Mouse (Mus musculus) embryonic facial prominence, embryonic 14.5 days (tissue): Measurements from ENCODE around the gene Gm10447. TPM values are rescaled to one million over a fixed set of nuclear protein-coding genes. Genes with fewer than 3 reads are reported as not detected.
A peak's percentile ranks its signal among the peaks of the same experiment; 100 is the strongest.
"Not testable (repeated sequence)": the region's sequence is repeated elsewhere in the genome, so short reads cannot be mapped to it uniquely, and the experiment has no call there.

Experiments
- ATAC-seq: fragments of 200-750 bp; cut with Nextera tagmentation; 2 replicates; pipeline ENCODE4 v1.8.0; 2017; ENCODE audit warnings: low read depth, moderate number of reproducible peaks, moderate TSS enrichment
- DNase-seq: peaks from one replicate; pipeline ENCODE4 v3.0.0-alpha.2; 2015; ENCODE audit warnings: low spot score
- H3K27ac ChIP-seq: fragments of 300-500 bp; sonication (generic); replicated peaks from 2 replicates; pipeline ENCODE4 v1.5.1; 2014; ENCODE audit warnings: low read depth, mild to moderate bottlenecking, low read length, moderate library complexity
- H3K27me3 ChIP-seq: fragments of 300-500 bp; sonication (generic); replicated peaks from 2 replicates; pipeline ENCODE4 v1.6.1; 2014; ENCODE audit warnings: low read length; ENCODE audit not compliant: control insufficient read depth, insufficient read depth
- H3K36me3 ChIP-seq: fragments of 300-500 bp; sonication (generic); 2 replicates; pipeline ENCODE4 v1.6.1; 2014; ENCODE audit warnings: low read length, mixed read lengths; ENCODE audit not compliant: control insufficient read depth, insufficient read depth
- H3K4me1 ChIP-seq: fragments of 300-500 bp; sonication (generic); 2 replicates; pipeline ENCODE4 v1.6.1; 2014; ENCODE audit warnings: antibody characterized with exemption, low read length; ENCODE audit not compliant: control insufficient read depth, insufficient read depth
- H3K4me2 ChIP-seq: fragments of 300-500 bp; sonication (generic); 2 replicates; pipeline ENCODE4 v1.6.1; 2014; ENCODE audit warnings: low read depth, mild to moderate bottlenecking, low read length, moderate library complexity, mixed read lengths
- H3K4me3 ChIP-seq: fragments of 300-500 bp; sonication (generic); 2 replicates; pipeline ENCODE4 v1.5.1; 2014; ENCODE audit warnings: low read depth, mild to moderate bottlenecking, low read length
- H3K9ac ChIP-seq: fragments of 300-500 bp; sonication (generic); 2 replicates; pipeline ENCODE4 v1.6.1; 2014; ENCODE audit warnings: low read depth, mild to moderate bottlenecking, low read length, moderate library complexity, mixed read lengths
- H3K9me3 ChIP-seq: fragments of 300-500 bp; sonication (generic); 2 replicates; pipeline ENCODE4 v1.6.1; 2016; ENCODE audit warnings: low read length; ENCODE audit not compliant: control insufficient read depth
- WGBS: fragments of 180-500 bp; shearing (Covaris S2); extraction: QIAGEN DNeasy Blood & Tissue Kit; methylation state at CpG from one replicate; pipeline ENCODE4 v1.1.7; 2014; 5-methylcytosine and 5-hydroxymethylcytosine counted together
- polyA plus RNA-seq: library from polyadenylated mRNA; unstranded; fragments of >200 nt; fragmentation: Nextera tagmentation; extraction: Ambion mirVana; gene quantifications from 2 replicates; pipeline ENCODE4 v1.2.1, GENCODE M21; 2014

The Gm10447 gene
- polyA plus RNA-seq, 1 experiment from 2014 or later, result not detected

DNA sequence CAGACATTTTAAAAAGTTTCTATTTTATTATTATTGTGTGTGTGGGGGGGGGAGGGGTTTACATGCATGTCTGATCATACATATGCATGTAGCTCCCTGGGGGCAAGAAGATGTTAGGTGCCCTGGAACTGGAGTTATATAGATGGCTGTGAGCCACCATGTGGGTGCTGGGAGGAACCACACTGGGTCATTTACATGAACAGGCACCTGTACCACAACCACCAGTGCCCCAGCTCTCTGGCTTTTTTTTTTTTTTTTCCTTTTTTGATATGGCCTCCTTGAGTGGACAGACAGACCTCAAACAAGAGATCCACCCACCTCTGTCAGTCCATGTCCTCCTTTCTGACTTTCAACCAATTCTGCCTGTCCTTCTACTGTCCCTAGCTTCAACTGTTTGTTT, 27.7 kb downstream of the Gm10447 start:
- Histone ChIP-seq H3K27ac (no peak overlapping the region), H3K4me2 (peak overlapping the region; percentile 92), H3K36me3 (peaks cover 16% of the 10 kb centered on the region; the same call in 1 of the 2 replicates), H3K4me1 (peaks cover 7% of the 10 kb centered on the region), H3K4me3 (peak overlapping the region; percentile 90), H3K9me3 (no peaks in the 10 kb centered on the region), H3K27me3 (no peaks in the 10 kb centered on the region), H3K9ac (no peak overlapping the region)
- ATAC-seq (no peak), DNase-seq (no peak)

GRCm38 (mm10) chr11:53428716-53429057, 28.2 kb downstream of the Gm10447 start:
- 96% methylated on average over 5 of the region's 5 CpGs for WGBS
- peaks cover 16% of the 10 kb centered on the region; the same call in 1 of the 2 replicates for H3K36me3 ChIP-seq
- ATAC-seq, result no peak
- H3K9me3 ChIP-seq, result no peaks in the 10 kb centered on the region
- no peaks in the 10 kb centered on the region for H3K27me3 ChIP-seq
- no peak overlapping the region for H3K4me2 ChIP-seq
- H3K4me1 ChIP-seq, result peaks cover 7% of the 10 kb centered on the region
- H3K27ac ChIP-seq, result no peak overlapping the region
- no peak for DNase-seq
- no peak overlapping the region for H3K9ac ChIP-seq
- H3K4me3 ChIP-seq, result no peak overlapping the region

DNA sequence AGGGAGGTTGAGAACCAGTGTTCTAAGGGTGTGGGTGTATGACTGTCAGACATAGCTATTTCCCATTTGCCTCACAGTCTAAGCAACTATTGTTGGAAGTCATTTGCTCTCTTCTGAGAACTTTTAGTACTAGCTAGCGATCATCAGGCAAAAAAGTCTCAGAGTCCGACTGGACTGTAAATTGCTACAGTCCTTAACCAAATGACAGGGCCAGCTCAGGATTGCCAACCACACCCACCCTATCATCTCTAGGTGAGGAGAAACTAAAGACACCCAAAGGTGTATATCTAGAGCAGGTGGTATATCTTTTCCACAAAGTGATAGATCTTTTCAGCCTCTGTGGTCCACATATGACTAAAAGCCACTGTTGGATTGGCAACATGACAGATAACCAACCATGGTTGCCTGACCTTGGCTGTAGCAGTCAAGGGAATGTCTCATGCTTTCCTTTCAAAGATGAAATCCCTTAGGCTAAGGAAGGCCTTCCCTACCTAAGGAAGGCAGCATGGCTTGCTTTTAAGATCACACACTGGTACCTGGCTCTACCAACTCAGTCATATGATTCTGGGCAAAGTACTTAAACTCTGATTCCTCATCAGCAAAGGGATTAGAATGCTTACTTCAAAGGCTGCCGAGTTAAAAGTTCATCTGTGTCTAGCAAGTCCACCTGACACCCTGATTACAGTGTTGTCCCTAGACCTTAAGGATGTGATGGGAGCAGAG, 28.8 kb downstream of the Gm10447 start:
- Histone ChIP-seq H3K4me3 (no peak overlapping the region), H3K4me1 (peaks cover 7% of the 10 kb centered on the region), H3K9me3 (no peaks in the 10 kb centered on the region), H3K4me2 (no peak overlapping the region), H3K9ac (no peak overlapping the region), H3K36me3 (peaks cover 16% of the 10 kb centered on the region; the same call in 1 of the 2 replicates), H3K27ac (no peak overlapping the region), H3K27me3 (no peaks in the 10 kb centered on the region)
- 94% methylated on average over 3 of the region's 3 CpGs for WGBS
- no peak for DNase-seq
- no peak for ATAC-seq

GRCm38 (mm10) chr11:53426914-53427313, 30.0 kb downstream of the Gm10447 start:
- not testable (repeated sequence) for H3K27ac ChIP-seq, DNase-seq, H3K9ac ChIP-seq, H3K4me2 ChIP-seq, H3K4me3 ChIP-seq, H3K9me3 ChIP-seq, H3K27me3 ChIP-seq, ATAC-seq, H3K4me1 ChIP-seq
- WGBS, result 80% methylated on average over 3 of the region's 3 CpGs
- peaks cover 16% of the 10 kb centered on the region; the same call in 1 of the 2 replicates for H3K36me3 ChIP-seq

DNA sequence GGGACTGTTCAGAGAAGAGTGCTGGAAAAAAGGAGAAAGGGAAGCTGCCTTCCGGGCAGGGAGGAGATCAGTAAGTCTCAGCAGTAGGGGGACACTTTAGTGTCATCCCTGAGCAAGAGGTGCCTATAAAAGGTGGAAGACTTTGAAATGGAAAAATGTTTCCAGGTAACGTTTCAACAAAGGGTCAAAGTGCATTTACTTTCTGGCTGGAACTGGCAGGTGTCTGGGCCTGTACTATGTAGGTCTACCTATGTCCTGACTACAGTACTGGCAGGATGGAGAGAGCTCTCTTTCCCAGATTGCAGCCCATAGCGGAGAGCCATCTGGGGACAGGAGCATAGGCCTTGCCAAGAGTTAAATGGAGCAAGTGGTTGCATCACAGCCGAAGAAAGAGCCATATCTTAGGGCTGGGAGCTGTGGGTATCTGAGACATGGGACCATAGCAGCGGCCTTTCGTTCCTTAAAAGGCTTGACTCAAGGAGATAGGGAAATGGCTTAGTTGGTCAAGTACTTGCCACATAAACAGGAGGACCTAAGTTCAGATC, 31.1 kb downstream of the Gm10447 start:
- Histone ChIP-seq H3K4me1 (peaks cover 7% of the 10 kb centered on the region), H3K4me2 (no peak overlapping the region), H3K36me3 (peaks cover 23% of the 10 kb centered on the region; the same call in 1 of the 2 replicates), H3K27me3 (no peaks in the 10 kb centered on the region), H3K9ac (no peak overlapping the region), H3K4me3 (no peak overlapping the region), H3K27ac (no peak overlapping the region), H3K9me3 (no peaks in the 10 kb centered on the region)
- DNase-seq, result no peak
- WGBS, result 87% methylated on average over 6 of the region's 6 CpGs
- ATAC-seq, result no peak

GRCm38 (mm10) chr11:53425251-53425650, 31.7 kb downstream of the Gm10447 start:
- no peak for ATAC-seq
- H3K4me2 ChIP-seq, result no peak overlapping the region

DNA sequence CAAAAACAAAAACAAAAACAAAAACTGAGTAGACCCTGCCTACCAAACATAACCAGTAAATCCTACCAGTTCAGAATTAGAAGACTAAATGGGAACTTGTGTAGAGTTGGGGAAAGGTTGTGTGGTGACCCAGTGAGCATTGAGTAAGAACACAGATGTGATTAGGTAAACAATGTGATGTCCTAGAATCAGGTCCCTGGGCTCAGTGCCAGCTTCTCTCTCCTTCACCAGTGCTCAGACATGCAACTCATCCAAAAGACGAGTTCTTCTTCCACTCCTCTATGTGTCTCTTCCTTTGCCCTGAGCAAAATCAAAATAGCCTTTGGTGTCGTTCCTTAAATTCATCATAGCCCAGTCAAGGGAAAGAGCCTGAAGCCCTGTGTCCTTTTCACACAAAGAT, 32.1 kb downstream of the Gm10447 start:
- no peak overlapping the region for H3K27ac ChIP-seq
- no peak overlapping the region for H3K4me2 ChIP-seq
- no peaks in the 10 kb centered on the region for H3K27me3 ChIP-seq
- H3K9me3 ChIP-seq, result no peaks in the 10 kb centered on the region
- H3K4me3 ChIP-seq, result no peak overlapping the region
- H3K4me1 ChIP-seq, result peaks cover 5% of the 10 kb centered on the region
- no peak overlapping the region for H3K9ac ChIP-seq
- ATAC-seq, result no peak
- DNase-seq, result no peak
- 67% methylated on average over 2 of the region's 2 CpGs for WGBS
- peaks cover 29% of the 10 kb centered on the region for H3K36me3 ChIP-seq

More at GRCm38 (mm10) chr11:53425251-53425650, 31.7 kb downstream of the Gm10447 start:
- H3K9me3 ChIP-seq, result no peaks in the 10 kb centered on the region
- no peak for DNase-seq
- peaks cover 7% of the 10 kb centered on the region for H3K4me1 ChIP-seq
- no peak overlapping the region for H3K9ac ChIP-seq
- 74% methylated on average over 3 of the region's 3 CpGs for WGBS
- H3K4me3 ChIP-seq, result no peak overlapping the region
- H3K36me3 ChIP-seq, result peaks cover 24% of the 10 kb centered on the region
- H3K27me3 ChIP-seq, result no peaks in the 10 kb centered on the region
- H3K27ac ChIP-seq, result no peak overlapping the region

- Histone ChIP-seq H3K4me3 (no peak within 1 kb of the TSS), H3K4me1 (no peaks in the 10 kb centered on the region), H3K9me3 (no peaks in the 10 kb centered on the region), H3K9ac (no peak within 1 kb of the TSS), H3K36me3 (peaks cover 32% of the 10 kb centered on the region), H3K4me2 (no peak within 1 kb of the TSS), H3K27me3 (no peaks in the 10 kb centered on the region), H3K27ac (no peak within 1 kb of the TSS)
- 92% methylated on average over 4 of the region's 4 CpGs for WGBS
- DNase-seq, result no peak
- no peak for ATAC-seq
These were observed 33.9 kb downstream of the Gm10447 start, which contains the start of gene Leap2 for GRCm38 (mm10) chr11:53423036-53423435. Gene Leap2, minus strand, starts transcription at chr11:53423170.

- Histone ChIP-seq H3K9me3 (no peaks in the 10 kb centered on the region), H3K4me3 (no peak overlapping the region), H3K27ac (no peak overlapping the region), H3K4me1 (no peaks in the 10 kb centered on the region), H3K4me2 (no peak overlapping the region), H3K9ac (no peak overlapping the region), H3K36me3 (peaks cover 77% of the 10 kb centered on the region), H3K27me3 (no peaks in the 10 kb centered on the region)
- ATAC-seq (no peak), DNase-seq (no peak)
These were observed 38.9 kb downstream of the Gm10447 start for GRCm38 (mm10) chr11:53418048-53418447.
